Mouse (Mus musculus) myocyte (in vitro differentiated cells): ENCODE results near the gene Myo15b. TPM values are rescaled to one million over a fixed set of nuclear protein-coding genes. Genes with fewer than 3 reads are reported as not detected.

Experiments
- H3K27me3 ChIP-seq: one replicate; pipeline ENCODE4 v1.6.1; 2011; ENCODE audit not compliant: control insufficient read depth, insufficient read depth, insufficient read length
- H3K36me3 ChIP-seq: one replicate; pipeline ENCODE4 v1.6.1; 2011; ENCODE audit not compliant: control insufficient read depth, insufficient read depth
- H3K4me2 ChIP-seq: one replicate; pipeline ENCODE4 v1.6.1; 2011; ENCODE audit warnings: low read depth, control low read depth
- H3K4me3 ChIP-seq: one replicate; pipeline ENCODE4 v1.5.1; 2011; ENCODE audit warnings: mild to moderate bottlenecking, control low read depth, moderate library complexity
- H3K79me2 ChIP-seq: one replicate; pipeline ENCODE4 v1.6.1; 2011; ENCODE audit not compliant: control insufficient read depth, insufficient read depth
- H3ac ChIP-seq: one replicate; pipeline ENCODE4 v1.6.1; 2011; ENCODE audit not compliant: control insufficient read depth, insufficient read length
- CEBPB ChIP-seq: IDR thresholded peaks from 2 replicates; pipeline ENCODE4 v1.6.1; 2011; ENCODE audit warnings: mild to moderate bottlenecking, moderate library complexity; ENCODE audit not compliant: poor library complexity, insufficient read depth, severe bottlenecking
- E2F4 ChIP-seq: IDR thresholded peaks from one replicate; pipeline ENCODE4 v1.6.1; 2011; ENCODE audit warnings: mild to moderate bottlenecking, control low read depth, moderate library complexity; ENCODE audit not compliant: insufficient read depth
- MAX ChIP-seq: IDR thresholded peaks from one replicate; pipeline ENCODE4 v1.6.1; 2011; ENCODE audit warnings: low read depth, mild to moderate bottlenecking, control low read depth
- MYOD1 ChIP-seq, 3 experiments: IDR thresholded peaks; one replicate each; pipeline ENCODE4 v1.6.1; 2011; ENCODE audit warnings: control low read depth in 2 of 3, low read depth in 2 of 3, mild to moderate bottlenecking in 2 of 3, moderate library complexity in 1 of 3; ENCODE audit not compliant: insufficient read length in 2 of 3, control insufficient read depth in 1 of 3
- MYOG ChIP-seq, 3 experiments: IDR thresholded peaks; one replicate each; pipeline ENCODE4 v1.6.1; 2011; ENCODE audit warnings: control low read depth in 2 of 3, low read depth in 2 of 3, mild to moderate bottlenecking in 2 of 3; ENCODE audit not compliant: insufficient read length in 2 of 3, control insufficient read depth in 1 of 3, insufficient read depth in 1 of 3
- POLR2A ChIP-seq: IDR thresholded peaks from one replicate; pipeline ENCODE4 v1.6.1; 2011; ENCODE audit warnings: low read depth, mild to moderate bottlenecking, control low read depth, moderate library complexity; ENCODE audit not compliant: insufficient read length
- POLR2AphosphoS2 ChIP-seq: IDR thresholded peaks from one replicate; pipeline ENCODE4 v1.6.1; 2011; ENCODE audit warnings: low read depth, control low read depth; ENCODE audit not compliant: insufficient read length
- REST ChIP-seq: IDR thresholded peaks from one replicate; pipeline ENCODE4 v1.6.1; 2011; ENCODE audit warnings: mild to moderate bottlenecking, control low read depth, moderate library complexity; ENCODE audit not compliant: insufficient read depth, insufficient read length
- SRF ChIP-seq: IDR thresholded peaks from one replicate; pipeline ENCODE4 v1.6.1; 2011; ENCODE audit warnings: low read depth; ENCODE audit not compliant: control insufficient read depth, insufficient read length
- TCF12 ChIP-seq: IDR thresholded peaks from one replicate; pipeline ENCODE4 v1.6.1; 2011; ENCODE audit warnings: mild to moderate bottlenecking, control low read depth; ENCODE audit not compliant: poor library complexity, insufficient read depth, severe bottlenecking
- TCF3 ChIP-seq: IDR thresholded peaks from one replicate; pipeline ENCODE4 v1.6.1; 2011; ENCODE audit warnings: low read depth, control low read depth; ENCODE audit not compliant: insufficient read length
- USF1 ChIP-seq: IDR thresholded peaks from one replicate; pipeline ENCODE4 v1.6.1; 2011; ENCODE audit warnings: low read depth, mild to moderate bottlenecking, control low read depth, moderate library complexity
- polyA plus RNA-seq: library from polyadenylated mRNA; unstranded; fragments of >200 nt; fragmentation: generic; extraction: Trizol; gene quantifications from one replicate; pipeline ENCODE4 v1.2.1, GENCODE M21; 2012; ENCODE audit warnings: missing spikeins

Gene Myo15b
- polyA plus RNA-seq = 0.23 TPM

GRCm38 (mm10) chr11:115858354-115858753 is at the start of gene Myo15b:
TSS of gene Myo15b (plus strand) at chr11:115858406.
- Histone ChIP-seq H3K27me3 (peaks cover 82% of the 10 kb centered on the region), H3ac (no peak within 1 kb of the TSS), H3K36me3 (no peaks in the 10 kb centered on the region), H3K4me3 (no peak within 1 kb of the TSS), H3K79me2 (no peaks in the 10 kb centered on the region), H3K4me2 (peak within 1 kb of the TSS; percentile 18)
- TF ChIP-seq TCF12 = no peak

DNA sequence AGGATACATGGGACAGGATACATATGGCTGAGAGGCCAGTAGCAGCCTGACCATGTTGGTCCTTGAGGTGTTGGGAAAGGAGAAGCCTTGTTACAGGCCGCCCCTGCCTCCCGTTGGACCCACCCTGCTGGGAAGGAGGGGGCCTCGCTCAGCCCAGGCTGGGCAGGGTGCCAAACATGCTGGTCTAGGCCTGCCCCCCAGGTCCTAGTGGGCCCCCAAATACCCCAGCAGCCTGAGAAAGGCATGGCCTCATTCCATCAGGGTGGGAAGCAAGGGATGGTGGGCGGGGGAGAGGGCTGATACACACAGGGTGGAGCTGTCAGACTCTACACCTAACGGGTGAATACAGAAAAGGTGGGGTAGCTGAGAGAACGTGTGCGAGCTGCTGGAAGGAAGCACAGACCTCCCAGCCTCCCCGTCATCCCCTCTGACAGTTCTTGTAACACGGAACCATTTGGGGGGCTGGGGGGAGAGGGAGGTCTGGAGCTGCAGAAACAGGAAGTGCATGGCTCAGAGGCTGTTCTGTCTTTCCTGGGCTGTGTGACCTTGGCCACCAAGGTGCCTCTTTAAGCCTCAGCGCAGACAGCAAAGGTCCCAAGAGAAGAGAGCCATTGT is 49.4 kb upstream of the Myo15b start:
- H3K79me2 ChIP-seq = peaks cover 4% of the 10 kb centered on the region
- TF ChIP-seq E2F4 (no peak), USF1 (no peak), TCF12 (no peak), SRF (no peak), TCF3 (no peak), MYOD1 (IDR thresholded peaks at IDR 0.05; ENCODE audit: control insufficient read depth in 1 of 3, insufficient read length in 2 of 3, low read depth in 2 of 3) (no peak), REST (no peak), MAX (no peak), POLR2AphosphoS2 (no peak), MYOG (IDR thresholded peaks at IDR 0.05; ENCODE audit: control insufficient read depth in 1 of 3, insufficient read depth in 1 of 3, insufficient read length in 2 of 3, low read depth in 2 of 3) (no peak), CEBPB (no peak), POLR2A (no peak)

DNA sequence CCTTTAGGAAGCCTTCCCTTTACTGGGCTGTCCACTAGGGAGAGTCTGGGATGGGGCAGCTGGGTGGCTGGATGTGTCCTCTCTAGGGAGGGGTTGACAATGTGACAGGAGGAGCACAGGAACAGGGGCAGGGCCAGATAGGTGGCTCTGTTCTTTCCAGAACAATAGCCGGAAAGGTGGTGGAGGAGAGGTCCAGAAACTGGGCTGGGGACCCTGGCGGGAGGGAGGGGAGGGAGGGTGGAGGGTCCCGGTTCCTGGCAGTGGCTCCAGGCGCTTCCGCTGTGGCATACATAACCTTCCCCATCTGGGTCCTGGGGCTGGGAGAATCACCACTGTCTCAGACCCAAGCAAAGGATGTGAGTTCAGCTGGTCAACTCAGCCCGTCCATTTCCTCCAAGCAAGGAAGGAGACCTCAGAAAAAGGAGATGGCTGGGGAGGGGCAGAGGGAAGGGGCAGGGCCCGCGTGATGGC is 48.9 kb upstream of the Myo15b start:
- H3K4me2 ChIP-seq = no peak overlapping the region
- H3K4me3 ChIP-seq = no peak overlapping the region
- no peak overlapping the region for H3ac ChIP-seq
- peaks cover 4% of the 10 kb centered on the region for H3K79me2 ChIP-seq
- H3K27me3 ChIP-seq = no peaks in the 10 kb centered on the region
- TF ChIP-seq CEBPB (no peak), USF1 (no peak), TCF12 (no peak), MAX (no peak), MYOD1 (IDR thresholded peaks at IDR 0.05; ENCODE audit: control insufficient read depth in 1 of 3, insufficient read length in 2 of 3, low read depth in 2 of 3) (no peak), POLR2AphosphoS2 (no peak), REST (no peak), SRF (no peak), MYOG (IDR thresholded peaks at IDR 0.05; ENCODE audit: control insufficient read depth in 1 of 3, insufficient read depth in 1 of 3, insufficient read length in 2 of 3, low read depth in 2 of 3) (no peak), TCF3 (no peak), E2F4 (no peak), POLR2A (no peak)
- no peaks in the 10 kb centered on the region for H3K36me3 ChIP-seq

More for the DNA sequence above, 49.4 kb upstream of the Myo15b start:
- Histone ChIP-seq H3K36me3 (no peaks in the 10 kb centered on the region), H3K4me3 (no peak overlapping the region), H3K27me3 (no peaks in the 10 kb centered on the region), H3K4me2 (no peak overlapping the region), H3ac (no peak overlapping the region)

DNA sequence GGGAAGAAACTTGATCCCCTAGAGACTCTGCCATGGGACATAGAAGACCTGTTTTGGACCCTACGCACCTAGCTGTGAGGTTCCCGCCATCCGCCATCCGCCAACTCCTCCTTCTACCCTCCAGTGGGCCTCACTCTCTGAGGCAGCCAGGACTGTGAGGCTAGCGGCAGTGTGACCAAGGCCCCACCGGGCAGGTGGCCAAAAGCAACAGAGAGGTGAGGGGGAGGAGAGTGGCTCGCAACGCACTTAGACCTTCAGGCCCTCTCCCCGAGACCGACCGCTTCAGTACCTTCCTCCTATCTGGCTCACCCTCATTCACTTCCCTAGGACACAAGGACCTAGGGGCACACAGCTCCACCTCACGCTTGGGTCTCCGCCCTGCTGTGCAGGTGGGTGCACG is 47.8 kb upstream of the Myo15b start:
- no peaks in the 10 kb centered on the region for H3K36me3 ChIP-seq
- H3ac ChIP-seq = no peak overlapping the region
- peaks cover 4% of the 10 kb centered on the region for H3K79me2 ChIP-seq
- TF ChIP-seq POLR2A = no peak
- TF ChIP-seq USF1 = no peak
- TF ChIP-seq E2F4 = no peak
- TF ChIP-seq MAX = no peak
- no peaks in the 10 kb centered on the region for H3K27me3 ChIP-seq
- no peak overlapping the region for H3K4me3 ChIP-seq
- H3K4me2 ChIP-seq = no peak overlapping the region

DNA sequence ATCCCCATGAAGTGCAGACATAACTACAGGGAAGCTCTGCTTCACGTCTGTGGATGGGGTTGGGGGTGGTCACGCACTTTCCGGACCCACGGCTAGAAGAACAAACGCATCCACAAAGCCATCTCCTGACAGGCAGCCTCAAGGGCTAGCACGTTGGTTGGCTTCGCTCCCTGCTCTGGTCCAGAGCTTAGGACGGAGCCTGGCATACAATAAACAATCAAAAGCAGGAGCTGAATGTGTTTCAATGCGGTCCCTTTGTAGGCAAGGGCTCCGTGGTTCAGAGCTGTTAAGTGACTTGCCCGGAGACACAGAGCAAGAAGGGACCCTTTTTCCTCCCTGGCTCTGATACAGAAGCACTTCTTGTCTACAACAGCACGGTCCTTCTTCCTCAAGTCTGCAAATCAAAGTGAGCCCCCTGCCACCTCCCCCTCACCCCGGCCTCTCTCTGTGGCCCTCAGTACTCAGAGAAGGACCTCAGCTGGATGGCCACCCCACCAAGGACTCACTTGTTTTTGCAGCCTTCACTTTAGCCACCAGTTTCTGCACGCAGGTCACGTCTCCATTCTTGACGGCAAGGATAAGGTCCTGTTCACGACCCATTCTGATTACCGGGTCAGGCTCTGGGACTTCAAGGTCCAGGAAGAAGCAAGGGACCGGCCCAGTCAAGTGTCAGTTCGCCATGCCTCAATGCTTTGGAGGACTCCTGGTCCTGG is 46.7 kb upstream of the Myo15b start:
- Histone ChIP-seq H3K36me3 (no peaks in the 10 kb centered on the region), H3K27me3 (no peaks in the 10 kb centered on the region), H3K4me3 (no peak overlapping the region), H3K79me2 (peaks cover 4% of the 10 kb centered on the region), H3ac (no peak overlapping the region), H3K4me2 (no peak overlapping the region)
- TF ChIP-seq POLR2A (no peak), TCF12 (no peak), POLR2AphosphoS2 (no peak), CEBPB (no peak), MAX (no peak)
